Mouse (Mus musculus) right cerebral cortex, postnatal 4 days (tissue): Measurements from ENCODE around the gene Rab25.

Experiments
- DNase-seq: peaks from one replicate; pipeline ENCODE4 v3.0.0-alpha.2; 2022

The Rab25 gene

GRCm38 (mm10) chr3:88521156-88521555, 26.9 kb downstream of the Rab25 start:
- DNase-seq, result no peak

- DNase-seq, result no peak
These were observed 28.0 kb downstream of the Rab25 start for GRCm38 (mm10) chr3:88520078-88520477.

GRCm38 (mm10) chr3:88518411-88518810, 29.7 kb downstream of the Rab25 start:
- DNase-seq, result no peak

GRCm38 (mm10) chr3:88516407-88516806, 31.7 kb downstream of the Rab25 start:
- DNase-seq, result no peak

- DNase-seq, result no peak
These were observed 33.1 kb downstream of the Rab25 start for GRCm38 (mm10) chr3:88515095-88515386.

- no peak for DNase-seq
These were observed 33.6 kb downstream of the Rab25 start for GRCm38 (mm10) chr3:88514231-88515094.

GRCm38 (mm10) chr3:88513546-88514115, 34.5 kb downstream of the Rab25 start:
- DNase-seq, result no peak

GRCm38 (mm10) chr3:88512896-88513545, 35.1 kb downstream of the Rab25 start:
- DNase-seq, result no peak

- no peak for DNase-seq
These were observed 35.8 kb downstream of the Rab25 start for GRCm38 (mm10) chr3:88512141-88512895.

- DNase-seq, result no peak
These were observed 36.5 kb downstream of the Rab25 start for GRCm38 (mm10) chr3:88511559-88511958.

- no peak for DNase-seq
These were observed 37.4 kb downstream of the Rab25 start for GRCm38 (mm10) chr3:88510421-88511289.

GRCm38 (mm10) chr3:88509692-88510420, 38.2 kb downstream of the Rab25 start, which contains the start of gene Lmna:
Lmna (minus strand) TSS chr3:88509956.
- DNase-seq, result peak; percentile 86

GRCm38 (mm10) chr3:88509250-88509649, 38.9 kb downstream of the Rab25 start:
- DNase-seq, result no peak

GRCm38 (mm10) chr3:88505765-88506164, 42.3 kb downstream of the Rab25 start:
- DNase-seq, result no peak

GRCm38 (mm10) chr3:88505081-88505480, 43.0 kb downstream of the Rab25 start:
- no peak for DNase-seq

GRCm38 (mm10) chr3:88503881-88504746, 44.0 kb downstream of the Rab25 start:
- DNase-seq, result no peak

- no peak for DNase-seq
These were observed 44.6 kb downstream of the Rab25 start for GRCm38 (mm10) chr3:88503505-88503863.

GRCm38 (mm10) chr3:88502641-88503504, 45.2 kb downstream of the Rab25 start:
- DNase-seq, result peak; percentile 81

GRCm38 (mm10) chr3:88502031-88502571, 46.0 kb downstream of the Rab25 start:
- no peak for DNase-seq
